Mouse (Mus musculus) lung, postnatal 14 days (tissue): ENCODE results near the gene Rasl11b.

Source experiments
- DNase-seq: peaks from one replicate; pipeline ENCODE4 v3.0.0; 2021

Rasl11b gene

GRCm38 (mm10) chr5:74189484-74190160 lies 5.5 kb upstream of the Rasl11b start:
- DNase-seq, result no peak

GRCm38 (mm10) chr5:74190161-74190491 lies 5.0 kb upstream of the Rasl11b start:
- DNase-seq, result peak; percentile 63

GRCm38 (mm10) chr5:74190911-74191310 lies 4.2 kb upstream of the Rasl11b start:
- DNase-seq, result no peak

- no peak for DNase-seq
Measured at GRCm38 (mm10) chr5:74193008-74193407, 2.1 kb upstream of the Rasl11b start.

GRCm38 (mm10) chr5:74193626-74194025 lies 1.5 kb upstream of the Rasl11b start:
- no peak for DNase-seq

GRCm38 (mm10) chr5:74194027-74194840 lies 852 bp upstream of the Rasl11b start:
- no peak for DNase-seq

- DNase-seq, result no peak
Measured at GRCm38 (mm10) chr5:74195614-74196306, 674 bp downstream of the Rasl11b start.

- DNase-seq, result peak; percentile 50
Measured at GRCm38 (mm10) chr5:74196307-74196618, 1.2 kb downstream of the Rasl11b start.

- no peak for DNase-seq
Measured at GRCm38 (mm10) chr5:74197541-74198330, 2.6 kb downstream of the Rasl11b start.

GRCm38 (mm10) chr5:74198446-74198845 lies 3.4 kb downstream of the Rasl11b start:
- no peak for DNase-seq

- DNase-seq, result no peak
Measured at GRCm38 (mm10) chr5:74199793-74200192, 4.7 kb downstream of the Rasl11b start.

- no peak for DNase-seq
Measured at GRCm38 (mm10) chr5:74200481-74200880, 5.4 kb downstream of the Rasl11b start.

GRCm38 (mm10) chr5:74201570-74202357 lies 6.7 kb downstream of the Rasl11b start:
- no peak for DNase-seq

- no peak for DNase-seq
Measured at GRCm38 (mm10) chr5:74202515-74202914, 7.4 kb downstream of the Rasl11b start.

GRCm38 (mm10) chr5:74204465-74204864 lies 9.4 kb downstream of the Rasl11b start:
- no peak for DNase-seq

- no peak for DNase-seq
Measured at GRCm38 (mm10) chr5:74205509-74205908, 10.4 kb downstream of the Rasl11b start.

- DNase-seq, result no peak
Measured at GRCm38 (mm10) chr5:74206038-74206437, 11.0 kb downstream of the Rasl11b start.

GRCm38 (mm10) chr5:74206649-74207048 lies 11.6 kb downstream of the Rasl11b start:
- no peak for DNase-seq

GRCm38 (mm10) chr5:74207209-74207608 lies 12.1 kb downstream of the Rasl11b start:
- DNase-seq, result no peak

- no peak for DNase-seq
Measured at GRCm38 (mm10) chr5:74208438-74208837, 13.4 kb downstream of the Rasl11b start.

GRCm38 (mm10) chr5:74209640-74210039 lies 14.6 kb downstream of the Rasl11b start:
- DNase-seq, result no peak

GRCm38 (mm10) chr5:74211346-74211745 lies 16.3 kb downstream of the Rasl11b start:
- no peak for DNase-seq
